Mouse (Mus musculus): Measurements from ENCODE around the gene Cnksr3. TPM values are rescaled to one million over a fixed set of nuclear protein-coding genes. Genes with fewer than 3 reads are reported as not detected.

The Cnksr3 gene
- total and polyA plus RNA-seq, 3 experiments = not detected

- H3K4me3 ChIP-seq (ENCODE audit: low read depth, low read length) = no peak overlapping the region
Observed at GRCm38 (mm10) chr10:7122294-7122693, 89.7 kb downstream of the Cnksr3 start.

GRCm38 (mm10) chr10:7120206-7120605 lies 91.8 kb downstream of the Cnksr3 start:
- Histone ChIP-seq H3K4me3 (ENCODE audit: low read depth, low read length) (no peak overlapping the region), H3K9me3 (replicated peaks) (no peaks in the 10 kb centered on the region), H3K27me3 (ENCODE audit: insufficient read depth, low read length) (no peaks in the 10 kb centered on the region), H3K4me1 (ENCODE audit: insufficient read depth, low read depth, low read length) (no peaks in the 10 kb centered on the region), H3K36me3 (replicated peaks) (no peaks in the 10 kb centered on the region)
- DNase-seq (ENCODE audit: low spot score) (no peak), ATAC-seq (ENCODE audit: extremely low read depth, insufficient number of reproducible peaks, low FRiP score, poor library complexity, severe bottlenecking) (no peak)
- no peak for TF ChIP-seq GATA2 (IDR thresholded peaks at IDR 0.05; ENCODE audit: borderline replicate concordance, low read depth, low read length)
- TF ChIP-seq POLR2AphosphoS5 (IDR thresholded peaks at IDR 0.05; ENCODE audit: insufficient replicate concordance, low read depth, low read length) = no peak
- no peak for TF ChIP-seq CTCF (IDR thresholded peaks at IDR 0.05; ENCODE audit: low read depth, low read length)
- no peak for TF ChIP-seq GATA1 (IDR thresholded peaks at IDR 0.05; ENCODE audit: borderline replicate concordance, low read length)
- TF ChIP-seq TAL1 (conservative IDR thresholded peaks at IDR 0.05; ENCODE audit: low read depth, low read length) = no peak

More at GRCm38 (mm10) chr10:7122294-7122693, 89.7 kb downstream of the Cnksr3 start:
- H3K9me3 ChIP-seq (replicated peaks) = no peaks in the 10 kb centered on the region
- DNase-seq (ENCODE audit: low spot score) = no peak
- no peaks in the 10 kb centered on the region for H3K36me3 ChIP-seq (replicated peaks)
- H3K4me1 ChIP-seq (ENCODE audit: insufficient read depth, low read depth, low read length) = no peaks in the 10 kb centered on the region
- TF ChIP-seq CTCF (IDR thresholded peaks at IDR 0.05; ENCODE audit: low read depth, low read length) (no peak), GATA1 (IDR thresholded peaks at IDR 0.05; ENCODE audit: borderline replicate concordance, low read length) (no peak), GATA2 (IDR thresholded peaks at IDR 0.05; ENCODE audit: borderline replicate concordance, low read depth, low read length) (no peak), POLR2AphosphoS5 (IDR thresholded peaks at IDR 0.05; ENCODE audit: insufficient replicate concordance, low read depth, low read length) (no peak), TAL1 (conservative IDR thresholded peaks at IDR 0.05; ENCODE audit: low read depth, low read length) (no peak)
- ATAC-seq (ENCODE audit: extremely low read depth, insufficient number of reproducible peaks, low FRiP score, poor library complexity, severe bottlenecking) = no peak
- no peaks in the 10 kb centered on the region for H3K27me3 ChIP-seq (ENCODE audit: insufficient read depth, low read length)

GRCm38 (mm10) chr10:7118258-7119077 lies 93.6 kb downstream of the Cnksr3 start:
- no peak for TF ChIP-seq TAL1 (conservative IDR thresholded peaks at IDR 0.05; ENCODE audit: low read depth, low read length)
- no peak for TF ChIP-seq POLR2AphosphoS5 (IDR thresholded peaks at IDR 0.05; ENCODE audit: insufficient replicate concordance, low read depth, low read length)
- TF ChIP-seq GATA2 (IDR thresholded peaks at IDR 0.05; ENCODE audit: borderline replicate concordance, low read depth, low read length) = no peak
- no peak for TF ChIP-seq CTCF (IDR thresholded peaks at IDR 0.05; ENCODE audit: low read depth, low read length)
- TF ChIP-seq GATA1 (IDR thresholded peaks at IDR 0.05; ENCODE audit: borderline replicate concordance, low read length) = no peak
- DNase-seq (ENCODE audit: low spot score) = no peak
- ATAC-seq (ENCODE audit: extremely low read depth, insufficient number of reproducible peaks, low FRiP score, poor library complexity, severe bottlenecking) = no peak
- H3K36me3 ChIP-seq (replicated peaks) = no peaks in the 10 kb centered on the region
- no peaks in the 10 kb centered on the region for H3K27me3 ChIP-seq (ENCODE audit: insufficient read depth, low read length)
- H3K4me1 ChIP-seq (ENCODE audit: insufficient read depth, low read depth, low read length) = no peaks in the 10 kb centered on the region
- H3K4me3 ChIP-seq (ENCODE audit: low read depth, low read length) = no peak overlapping the region
- H3K9me3 ChIP-seq (replicated peaks) = no peaks in the 10 kb centered on the region

- no peak overlapping the region for H3K4me3 ChIP-seq (ENCODE audit: low read depth, low read length)
- no peaks in the 10 kb centered on the region for H3K4me1 ChIP-seq (ENCODE audit: insufficient read depth, low read depth, low read length)
- no peaks in the 10 kb centered on the region for H3K9me3 ChIP-seq (replicated peaks)
- H3K36me3 ChIP-seq (replicated peaks) = no peaks in the 10 kb centered on the region
- H3K27me3 ChIP-seq (ENCODE audit: insufficient read depth, low read length) = no peaks in the 10 kb centered on the region
- TF ChIP-seq GATA1 (IDR thresholded peaks at IDR 0.05; ENCODE audit: borderline replicate concordance, low read length) (no peak), GATA2 (IDR thresholded peaks at IDR 0.05; ENCODE audit: borderline replicate concordance, low read depth, low read length) (no peak), TAL1 (conservative IDR thresholded peaks at IDR 0.05; ENCODE audit: low read depth, low read length) (no peak), CTCF (IDR thresholded peaks at IDR 0.05; ENCODE audit: low read depth, low read length) (no peak)
- no peak for DNase-seq (ENCODE audit: low spot score)
- ATAC-seq (ENCODE audit: extremely low read depth, insufficient number of reproducible peaks, low FRiP score, poor library complexity, severe bottlenecking) = no peak
Observed at GRCm38 (mm10) chr10:7117785-7118184, 94.3 kb downstream of the Cnksr3 start.

GRCm38 (mm10) chr10:7114796-7115195 lies 97.2 kb downstream of the Cnksr3 start:
- H3K27me3 ChIP-seq (ENCODE audit: insufficient read depth, low read length) = no peaks in the 10 kb centered on the region
- no peaks in the 10 kb centered on the region for H3K4me1 ChIP-seq (ENCODE audit: insufficient read depth, low read depth, low read length)
- H3K4me3 ChIP-seq (ENCODE audit: low read depth, low read length) = no peak overlapping the region
- no peaks in the 10 kb centered on the region for H3K36me3 ChIP-seq (replicated peaks)
- DNase-seq (ENCODE audit: low spot score) (no peak), ATAC-seq (ENCODE audit: extremely low read depth, insufficient number of reproducible peaks, low FRiP score, poor library complexity, severe bottlenecking) (no peak)
- no peaks in the 10 kb centered on the region for H3K9me3 ChIP-seq (replicated peaks)
- TF ChIP-seq TAL1 (conservative IDR thresholded peaks at IDR 0.05; ENCODE audit: low read depth, low read length) (no peak), GATA2 (IDR thresholded peaks at IDR 0.05; ENCODE audit: borderline replicate concordance, low read depth, low read length) (no peak), GATA1 (IDR thresholded peaks at IDR 0.05; ENCODE audit: borderline replicate concordance, low read length) (no peak), POLR2AphosphoS5 (IDR thresholded peaks at IDR 0.05; ENCODE audit: insufficient replicate concordance, low read depth, low read length) (no peak), CTCF (IDR thresholded peaks at IDR 0.05; ENCODE audit: low read depth, low read length) (no peak)

GRCm38 (mm10) chr10:7113747-7114146 lies 98.3 kb downstream of the Cnksr3 start:
- TF ChIP-seq TAL1 (conservative IDR thresholded peaks at IDR 0.05; ENCODE audit: low read depth, low read length) (no peak), CTCF (IDR thresholded peaks at IDR 0.05; ENCODE audit: low read depth, low read length) (no peak), POLR2AphosphoS5 (IDR thresholded peaks at IDR 0.05; ENCODE audit: insufficient replicate concordance, low read depth, low read length) (no peak), GATA1 (IDR thresholded peaks at IDR 0.05; ENCODE audit: borderline replicate concordance, low read length) (no peak), GATA2 (IDR thresholded peaks at IDR 0.05; ENCODE audit: borderline replicate concordance, low read depth, low read length) (no peak)
- Histone ChIP-seq H3K27me3 (ENCODE audit: insufficient read depth, low read length) (no peaks in the 10 kb centered on the region), H3K4me3 (ENCODE audit: low read depth, low read length) (no peak overlapping the region), H3K36me3 (replicated peaks) (no peaks in the 10 kb centered on the region), H3K9me3 (replicated peaks) (no peaks in the 10 kb centered on the region), H3K4me1 (ENCODE audit: insufficient read depth, low read depth, low read length) (no peaks in the 10 kb centered on the region)
- ATAC-seq (ENCODE audit: extremely low read depth, insufficient number of reproducible peaks, low FRiP score, poor library complexity, severe bottlenecking) (no peak), DNase-seq (ENCODE audit: low spot score) (no peak)

Data from G1E (cell line).